Mouse (Mus musculus) frontal cortex, postnatal 36 days (tissue): ENCODE results near the gene Hdgf.

Experiments used
- DNase-seq, 2 experiments: peaks; one replicate each; pipeline ENCODE4 v3.0.0; 2022; ENCODE audit warnings: low spot score in 2 of 2

Gene Hdgf

DNA sequence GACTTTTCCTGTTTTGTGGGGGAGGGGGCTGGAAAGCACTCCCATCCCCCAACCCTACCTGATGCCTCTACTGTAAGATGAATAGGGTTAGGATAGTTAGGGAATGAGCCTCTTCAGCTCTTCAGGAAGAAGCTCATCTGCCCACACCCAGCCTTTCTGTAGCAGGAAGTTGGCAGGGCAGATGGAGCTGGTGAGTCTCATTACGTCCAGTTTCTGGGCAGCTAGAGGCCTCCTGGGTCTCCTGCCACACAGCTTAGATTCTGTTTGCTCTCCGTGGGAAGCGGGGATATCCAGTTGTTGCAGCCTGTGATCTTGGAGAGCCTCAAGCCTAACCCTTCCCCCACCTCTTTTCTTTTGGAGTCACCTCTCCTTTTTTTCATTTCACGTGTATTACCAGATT lies 3.8 kb downstream of the Hdgf start:
- DNase-seq, result no peak

DNA sequence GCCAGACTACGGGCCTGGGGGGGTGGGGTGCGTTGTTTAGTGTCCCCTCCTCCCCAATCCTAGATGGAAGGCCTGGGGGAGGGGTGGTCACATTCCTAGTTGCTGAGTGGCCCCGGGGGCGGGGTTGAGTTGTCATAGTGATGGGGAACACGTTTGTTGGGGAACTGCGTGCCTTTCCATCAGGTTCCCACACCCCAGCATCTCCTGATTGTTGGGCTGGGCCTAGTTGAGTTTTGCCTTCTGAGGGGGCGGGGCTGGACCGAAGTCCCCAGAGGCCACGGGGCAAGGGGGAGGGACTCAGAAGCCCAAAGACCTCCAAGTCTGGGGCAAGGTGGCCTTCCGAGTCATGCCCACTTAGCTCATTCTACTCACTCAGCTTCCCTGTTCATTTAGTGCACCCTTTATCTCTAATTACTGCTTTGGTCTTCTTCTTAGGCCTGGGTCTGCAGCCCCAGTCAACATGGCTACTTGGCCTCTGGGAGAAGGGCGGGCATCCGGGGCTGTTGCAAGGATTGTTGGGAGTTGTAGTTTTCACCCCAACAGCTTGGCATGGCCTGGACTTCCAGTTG lies 4.5 kb downstream of the Hdgf start:
- peak; percentile 30 to 41 for DNase-seq

DNA sequence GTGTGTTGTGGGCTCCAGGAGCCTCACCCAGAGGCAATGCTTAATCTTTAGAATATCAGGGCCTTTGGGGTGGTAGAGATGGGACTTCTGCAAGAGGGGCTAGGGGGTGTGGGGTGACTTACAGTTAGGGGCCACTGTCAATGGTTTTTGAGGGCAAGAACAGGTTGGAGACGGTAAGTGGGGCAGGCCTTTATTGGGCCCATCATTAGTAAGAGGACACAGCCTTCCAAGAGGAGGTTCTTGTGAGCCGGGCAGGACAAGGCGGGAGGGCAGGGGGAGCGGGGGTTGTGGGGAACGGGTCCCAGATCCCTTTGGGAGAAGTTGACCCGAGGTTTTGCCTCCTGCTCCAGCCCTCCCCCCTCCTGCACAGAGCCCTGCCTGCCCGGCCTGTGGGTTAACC lies 7.4 kb downstream of the Hdgf start:
- DNase-seq, result no peak

DNA sequence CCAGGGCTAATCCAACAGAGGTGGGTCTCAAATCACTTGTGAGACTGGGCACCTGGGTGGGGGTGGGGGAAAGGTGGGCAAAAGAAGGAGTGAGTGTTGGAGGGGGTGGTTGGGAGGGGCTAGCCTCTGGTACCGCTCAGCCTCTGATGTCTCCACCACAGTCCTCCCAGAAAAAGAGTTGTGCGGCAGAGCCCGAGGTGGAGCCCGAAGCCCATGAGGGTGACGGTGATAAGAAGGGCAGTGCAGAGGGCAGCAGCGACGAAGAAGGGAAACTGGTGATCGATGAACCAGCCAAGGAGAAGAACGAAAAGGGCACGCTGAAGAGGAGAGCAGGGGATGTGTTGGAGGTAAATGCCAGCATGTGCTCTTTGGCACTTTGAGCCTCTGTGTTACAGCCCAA lies 7.8 kb downstream of the Hdgf start:
- DNase-seq, result no peak

DNA sequence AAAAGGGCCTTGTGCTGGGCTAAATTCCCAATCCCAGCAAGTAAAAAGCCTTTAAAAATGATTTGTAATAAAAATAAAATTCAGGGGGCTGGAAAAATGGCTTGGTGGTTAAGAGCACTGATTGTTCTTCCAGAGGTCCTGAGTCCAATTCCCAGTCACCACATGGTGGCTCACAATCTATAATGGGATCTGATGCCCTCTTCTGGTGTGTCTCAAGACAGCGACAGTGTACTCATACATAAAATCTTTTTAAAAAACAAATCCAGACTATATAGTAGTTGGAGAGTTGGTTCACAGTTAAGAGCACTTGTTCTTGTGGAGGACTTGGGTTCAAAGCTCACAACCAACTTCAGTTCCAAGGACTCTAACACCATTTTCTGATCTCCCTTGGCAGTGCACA lies 10.9 kb downstream of the Hdgf start:
- DNase-seq, result no peak

DNA sequence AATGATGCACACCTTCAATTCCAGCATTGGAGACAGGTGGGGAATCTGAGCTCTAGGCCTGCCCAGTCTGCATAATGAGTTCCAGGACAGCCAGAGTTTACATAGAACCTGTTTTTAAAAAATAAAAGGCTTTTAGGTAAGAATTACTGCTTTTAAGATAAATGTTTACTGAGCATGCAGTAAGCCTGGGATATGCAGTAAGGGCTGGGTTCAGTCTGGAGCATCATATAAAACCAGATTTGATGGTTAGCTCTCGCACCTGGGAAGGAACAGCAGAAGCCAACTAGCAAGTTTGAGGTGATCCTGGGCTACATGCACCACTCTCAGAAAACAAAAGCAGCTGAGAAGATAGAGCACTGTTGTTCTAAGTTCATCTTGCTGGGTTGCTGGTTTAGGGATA lies 12.4 kb downstream of the Hdgf start:
- DNase-seq, result no peak

DNA sequence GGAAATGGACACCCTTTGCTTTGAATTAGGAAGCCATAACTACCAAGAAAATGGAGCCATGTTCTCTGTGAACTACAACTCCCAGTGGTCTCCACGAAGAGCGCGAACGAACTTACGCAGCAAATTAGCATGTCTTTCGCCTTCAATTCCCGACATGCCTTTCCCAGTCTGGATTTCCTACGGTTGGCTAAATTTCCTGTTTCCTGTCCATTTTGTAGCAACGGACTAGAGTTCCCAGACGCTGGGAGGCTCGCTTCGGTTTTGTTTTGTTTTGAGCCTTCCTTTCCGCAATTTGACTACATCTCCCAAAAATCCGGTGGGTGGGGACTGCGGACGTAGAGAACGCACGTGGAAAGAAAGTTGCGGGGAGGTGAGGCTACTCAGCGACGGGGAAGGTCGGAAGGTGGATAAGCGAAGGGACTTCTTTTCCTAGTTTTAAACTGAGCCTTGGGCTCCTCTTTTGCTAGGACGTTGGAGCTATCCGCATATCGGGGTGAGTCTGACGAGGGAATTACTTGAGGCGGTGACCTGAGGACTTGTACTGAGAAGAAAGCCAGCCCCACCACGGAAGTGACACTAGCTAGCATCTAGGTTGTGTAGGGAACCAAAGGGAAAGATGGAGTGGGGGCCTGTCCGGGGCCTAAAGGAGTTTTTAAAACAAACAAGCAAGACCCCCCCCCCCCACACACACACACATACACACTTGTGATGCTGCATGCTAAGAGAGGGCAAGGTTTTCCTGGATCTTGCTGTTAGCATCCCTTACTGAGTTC lies 13.4 kb downstream of the Hdgf start, which contains the start of gene Mrpl24:
Gene Mrpl24 (plus strand): TSS at position 171 of the 773 bp plus-strand sequence.
- peak; percentile 84 to 95 for DNase-seq

DNA sequence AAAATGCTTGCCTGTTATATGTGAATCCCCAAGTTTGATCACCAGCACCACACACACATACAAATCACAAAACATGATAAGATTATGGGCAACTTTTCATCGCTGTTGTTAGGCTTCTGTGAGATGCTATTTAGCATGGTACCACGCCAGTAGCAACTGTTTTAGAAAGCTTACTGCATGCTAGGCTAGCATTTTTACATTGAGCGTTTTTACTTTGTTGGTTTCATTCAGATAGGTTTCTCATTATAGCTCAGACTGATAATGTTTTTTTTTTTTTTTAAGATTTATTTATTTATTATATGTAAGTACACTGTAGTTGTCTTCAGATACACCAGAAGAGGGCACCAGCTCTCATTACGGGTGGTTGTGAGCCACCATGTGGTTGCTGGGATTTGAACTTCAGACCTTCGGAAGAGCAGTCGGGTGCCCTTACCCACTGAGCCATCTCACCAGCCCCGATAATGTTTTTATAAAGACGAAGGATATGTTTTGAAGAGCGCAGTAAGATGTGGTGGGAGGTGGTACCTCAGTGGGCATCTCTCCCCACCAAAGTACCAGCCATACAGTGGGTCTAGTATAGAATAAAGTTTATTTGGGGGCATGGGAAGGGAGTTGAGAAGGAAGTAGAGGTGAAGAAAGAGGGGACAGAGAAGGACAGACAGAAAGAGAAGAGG lies 14.3 kb downstream of the Hdgf start:
- DNase-seq, result no peak

DNA sequence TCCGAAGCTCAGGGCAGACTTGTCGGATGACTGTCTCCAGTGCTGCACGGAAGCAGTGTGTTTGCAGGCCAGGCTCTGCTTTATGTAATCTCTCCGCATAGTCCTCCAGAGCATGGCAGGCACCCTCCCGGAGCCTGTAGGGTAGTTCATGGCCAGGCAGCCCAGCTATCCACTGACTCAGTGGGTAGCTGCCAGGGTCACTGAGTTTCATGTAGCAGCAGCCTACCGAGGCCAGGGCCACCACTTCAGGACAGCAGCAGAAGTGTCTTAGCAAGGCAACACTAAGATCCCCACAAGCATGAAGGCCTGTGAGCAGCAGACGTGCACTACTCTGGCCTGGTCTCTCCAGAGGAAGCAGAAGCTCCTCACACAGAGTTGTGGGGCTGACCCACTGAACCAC lies 18.9 kb downstream of the Hdgf start:
- no peak for DNase-seq

DNA sequence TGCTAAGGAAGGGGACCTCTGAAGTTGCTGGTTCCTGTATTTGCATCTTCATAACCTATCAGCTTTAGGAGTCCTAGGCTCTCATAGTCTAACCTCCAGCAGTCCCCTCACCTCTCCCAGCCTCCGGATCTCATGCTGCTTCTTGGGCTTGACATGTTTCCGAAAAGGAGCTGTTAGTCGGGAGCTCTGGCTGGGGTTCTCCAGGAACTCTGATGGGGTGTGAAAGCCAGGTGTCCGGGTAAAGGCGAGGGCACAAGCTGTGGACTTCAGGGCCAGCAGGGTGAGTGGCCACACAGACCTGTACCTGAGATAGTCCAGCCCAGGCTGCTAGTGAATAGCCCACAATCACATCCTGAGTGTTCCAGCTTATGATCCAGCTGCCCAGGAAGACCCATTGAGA lies 21.3 kb downstream of the Hdgf start:
- DNase-seq, result no peak

DNA sequence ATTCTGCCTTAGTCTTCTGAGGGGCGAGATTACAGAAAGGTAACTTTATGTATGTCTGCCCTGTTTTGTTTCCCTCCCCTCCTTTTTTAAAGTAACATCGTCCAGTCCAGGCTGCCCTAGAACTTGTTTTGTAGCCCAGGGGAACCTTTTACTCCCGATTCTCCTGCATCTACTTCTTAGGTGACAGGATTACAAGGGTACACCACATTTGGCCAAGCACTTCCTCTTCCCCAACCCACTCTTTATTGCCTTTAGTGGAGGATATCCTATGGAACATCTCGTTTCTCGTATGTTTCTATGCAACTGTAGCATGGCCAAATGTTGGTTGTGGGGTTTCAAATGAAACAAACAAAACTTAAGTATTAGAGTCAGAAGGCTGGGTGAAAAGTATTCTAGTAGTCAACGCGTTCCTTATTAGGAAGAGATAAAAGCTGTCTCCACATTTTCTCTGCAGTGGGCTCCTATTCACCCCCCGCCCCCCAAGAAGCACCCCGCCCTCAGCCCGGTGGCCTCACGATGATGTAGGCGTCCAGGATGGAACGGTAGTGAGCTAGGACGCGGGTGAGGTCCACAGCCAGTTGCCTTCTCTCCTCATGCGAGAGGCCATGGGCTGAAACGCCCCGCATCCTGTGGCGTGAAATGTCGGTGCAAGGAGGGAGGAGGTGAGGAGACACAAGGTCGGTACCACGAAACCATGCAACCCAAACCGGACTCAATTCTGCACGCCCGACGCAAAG lies 23.4 kb downstream of the Hdgf start:
- DNase-seq, result no peak

DNA sequence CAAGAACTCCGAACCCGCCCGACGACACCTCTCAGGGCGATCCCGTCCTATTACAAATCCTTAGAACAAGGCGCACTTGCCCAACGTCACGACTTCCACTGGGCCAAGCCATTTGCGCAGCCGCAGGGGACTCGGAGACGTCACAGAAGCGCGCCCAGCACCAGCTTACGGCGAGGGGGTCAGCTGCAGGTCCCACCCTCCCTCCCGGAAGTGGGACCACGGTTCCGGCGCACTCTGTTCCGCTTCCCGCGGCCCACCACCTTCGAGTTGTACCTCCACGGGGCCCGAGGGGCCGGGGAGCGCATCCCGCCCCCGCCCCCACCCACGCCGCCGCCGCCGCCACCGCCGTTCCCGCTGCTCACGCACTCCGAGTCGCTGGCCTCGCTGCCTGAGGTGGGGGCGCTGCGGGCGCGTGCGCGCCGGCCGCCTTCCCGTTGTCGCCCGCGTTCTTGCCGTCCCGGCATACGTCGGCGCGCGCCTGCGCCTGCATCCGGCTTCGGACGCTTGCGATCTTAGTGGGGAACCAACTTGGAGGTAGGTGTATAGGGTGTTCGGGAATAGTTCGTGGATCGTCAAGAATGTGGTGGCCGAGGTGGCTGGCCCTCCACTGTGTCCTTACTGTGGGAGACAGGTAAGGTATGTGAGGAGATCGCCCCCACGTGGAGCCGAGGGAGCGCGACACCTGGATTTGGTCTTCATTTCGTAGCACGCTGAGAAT lies 24.1 kb downstream of the Hdgf start, which contains the start of the genes Isg20l2 and Rrnad1:
Gene Isg20l2 (plus strand): TSS at position 237 of the 718 bp plus-strand sequence.
Gene Rrnad1 (minus strand): TSS at position 640 of the 718 bp plus-strand sequence.
- peak; percentile 98 to 99 for DNase-seq

DNA sequence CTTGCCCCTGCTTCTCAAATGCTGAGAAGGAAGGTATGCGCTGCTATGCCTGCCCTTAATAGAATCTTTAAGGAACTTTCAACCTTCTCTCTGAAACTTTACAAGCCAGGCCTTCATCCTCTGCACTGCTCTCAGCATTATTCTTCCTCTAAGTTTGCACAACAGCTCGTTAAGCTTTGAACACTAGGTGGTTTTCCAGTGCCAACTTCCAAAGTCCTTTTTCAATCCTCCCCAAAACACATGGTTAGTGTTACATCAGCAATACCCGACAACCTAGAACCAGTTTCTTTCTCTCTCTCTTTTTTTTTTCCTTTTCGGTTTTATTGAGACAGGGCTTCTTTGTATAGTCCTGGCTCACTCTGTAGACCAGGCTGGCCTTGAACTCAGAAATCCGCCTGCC lies 27.9 kb downstream of the Hdgf start:
- no peak for DNase-seq

DNA sequence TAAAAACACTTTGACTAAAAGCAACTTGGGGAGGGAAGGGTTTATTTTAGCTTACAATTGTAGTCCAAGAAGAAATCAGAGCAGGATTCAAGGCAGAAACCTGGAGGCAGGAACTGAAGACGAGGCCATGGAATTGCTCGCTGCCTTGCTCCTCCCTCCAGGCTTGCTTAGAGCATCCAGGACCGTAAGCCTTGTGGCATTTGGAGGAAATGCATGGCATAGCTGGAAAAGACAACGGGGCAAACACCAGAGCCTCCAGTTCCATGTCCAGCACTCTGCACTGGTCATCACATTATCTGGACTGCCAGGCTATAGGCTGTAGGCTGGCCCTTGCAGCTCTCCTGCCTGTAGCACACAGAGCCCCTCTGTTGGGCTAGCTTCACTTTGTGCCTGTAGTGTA lies 28.4 kb downstream of the Hdgf start:
- no peak for DNase-seq

DNA sequence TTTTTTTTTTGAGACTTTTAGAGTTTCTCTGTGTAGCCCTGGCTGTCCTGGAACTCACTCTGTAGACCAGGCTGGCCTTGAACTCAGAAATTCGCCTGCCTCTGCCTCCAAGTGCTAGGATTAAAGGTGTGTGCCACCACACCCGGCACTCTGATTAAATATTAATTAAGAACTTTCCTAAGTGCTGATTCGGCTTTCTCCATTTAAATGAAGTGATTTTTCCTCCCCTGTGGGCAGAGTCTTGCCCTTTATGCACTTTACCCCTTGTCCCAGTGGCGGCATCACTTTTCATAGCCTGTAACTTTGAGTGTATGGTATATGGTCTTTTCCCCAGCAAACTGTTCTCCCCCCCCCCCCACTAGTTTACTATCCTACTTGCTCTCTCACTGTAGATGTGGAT lies 29.1 kb downstream of the Hdgf start:
- no peak for DNase-seq

DNA sequence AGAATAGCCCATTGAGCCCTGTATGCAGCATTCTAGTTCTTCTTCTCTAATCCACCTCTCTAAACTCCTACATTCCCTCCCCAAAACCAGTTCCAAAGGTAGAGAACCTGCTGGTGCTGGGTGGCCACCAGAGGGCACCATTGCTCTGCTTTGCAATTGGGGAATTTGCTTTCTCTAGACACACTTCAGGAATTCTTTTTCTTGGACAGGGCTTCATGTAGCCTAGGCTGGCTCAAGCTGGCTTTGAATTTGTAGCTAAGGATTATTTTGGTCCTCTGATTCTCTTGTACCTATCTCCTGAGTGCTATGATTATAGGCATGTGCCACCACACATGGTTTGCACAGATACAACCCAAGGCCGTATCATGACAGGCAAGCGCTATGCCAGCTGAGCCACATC lies 29.7 kb downstream of the Hdgf start:
- DNase-seq, result peak; percentile 80

DNA sequence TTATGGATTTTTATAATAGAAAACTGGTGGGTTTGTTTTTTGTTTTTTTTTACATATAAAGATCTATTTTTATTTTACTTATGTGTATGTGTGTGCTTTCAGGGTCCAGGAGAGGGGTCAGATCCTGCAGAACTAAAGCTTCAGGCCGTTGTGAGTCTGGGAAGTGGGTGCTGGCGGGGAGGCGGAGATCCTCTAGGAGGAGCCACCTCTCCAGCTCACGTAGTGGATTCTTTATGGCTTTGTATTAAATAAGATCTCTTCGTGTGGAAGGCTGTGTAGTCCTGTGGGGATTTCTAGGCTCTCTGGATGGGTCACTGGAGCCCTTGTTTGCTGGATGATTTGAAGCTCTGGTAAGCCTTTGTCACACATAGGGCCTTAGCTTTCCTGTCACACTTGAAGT lies 34.5 kb downstream of the Hdgf start:
- DNase-seq, result no peak

DNA sequence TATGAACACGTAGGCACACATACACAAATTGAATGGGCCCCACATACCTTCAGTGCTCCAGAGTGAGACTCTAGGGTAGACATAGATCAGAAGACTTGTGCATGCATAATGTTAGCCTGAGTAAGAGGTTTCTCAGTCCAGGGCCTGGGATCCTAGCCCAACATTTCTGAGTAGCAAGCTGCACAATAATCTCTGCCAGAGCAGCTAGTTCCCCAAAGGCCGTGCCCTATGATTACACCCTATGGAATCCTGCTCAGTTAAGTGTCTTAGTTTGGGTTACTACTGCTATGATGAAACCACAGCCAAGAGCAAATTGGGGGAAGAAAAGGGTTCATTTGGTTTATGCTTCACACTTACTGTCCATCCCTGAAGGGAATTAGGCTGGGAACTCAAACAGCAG lies 36.4 kb downstream of the Hdgf start:
- no peak for DNase-seq

DNA sequence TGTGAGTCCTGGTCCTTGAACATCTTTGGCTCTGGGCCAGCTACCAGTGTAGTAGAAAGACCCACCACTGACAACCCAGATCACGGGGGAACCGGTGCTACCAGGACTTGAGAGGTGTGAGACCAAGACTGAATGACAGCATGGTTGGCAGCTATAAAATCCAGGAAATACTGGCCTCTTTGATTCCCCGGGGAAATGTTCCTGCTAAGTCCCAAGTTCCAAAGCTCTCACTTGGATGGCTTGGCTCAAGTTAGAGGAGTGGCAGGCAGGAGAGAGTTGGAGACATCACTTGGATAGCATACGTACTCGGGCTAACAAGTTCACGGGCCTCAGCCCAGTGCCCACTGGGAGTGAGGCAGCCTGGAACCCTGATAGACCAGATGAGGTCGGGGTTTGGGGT lies 37.5 kb downstream of the Hdgf start:
- DNase-seq, result no peak

DNA sequence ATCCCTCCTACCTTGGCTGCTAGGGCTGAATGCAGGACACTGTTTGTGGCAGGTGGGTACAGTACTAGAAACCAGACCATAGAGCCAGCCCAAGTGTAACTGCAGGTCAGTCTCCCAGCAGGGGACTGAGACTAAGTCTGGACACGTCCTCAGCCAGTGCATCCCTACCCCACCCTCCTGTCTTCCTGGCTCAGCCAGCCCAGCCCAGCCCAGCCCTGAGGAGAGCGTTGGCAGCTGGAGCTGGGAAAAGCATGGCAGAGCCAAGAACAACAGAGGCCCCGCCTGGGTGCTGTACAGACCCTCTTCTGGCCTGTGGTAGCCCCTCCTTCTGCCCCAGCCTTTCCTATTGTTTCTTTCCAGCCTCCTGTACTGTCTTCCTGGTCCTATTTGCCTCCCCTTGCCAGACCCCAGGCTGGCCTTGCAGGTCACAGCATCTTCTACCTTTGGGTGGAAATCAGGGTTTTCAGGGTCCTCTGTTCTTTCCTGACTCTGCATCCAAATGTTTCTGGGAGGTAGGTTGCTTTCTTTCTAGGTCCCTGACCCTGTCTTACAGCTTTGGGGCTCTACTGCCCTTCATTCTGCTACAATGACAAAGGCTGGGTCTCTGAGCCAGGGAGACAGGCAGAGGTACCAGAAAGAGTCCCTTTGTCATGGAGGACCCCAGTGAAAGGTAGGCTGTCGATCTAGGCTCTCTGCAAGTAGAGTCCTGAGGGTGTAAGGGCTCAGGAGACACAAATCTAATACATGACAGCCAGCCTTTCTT lies 38.9 kb downstream of the Hdgf start:
- DNase-seq, result no peak
